Mouse (Mus musculus): ENCODE measurements at regions not wholly inside any gene's neighbourhood (a gene's known extent, or its start where the extent isn't known, plus 50 kb on each side); places are given as distances from the start of the nearest gene placed in this dataset.

DNA sequence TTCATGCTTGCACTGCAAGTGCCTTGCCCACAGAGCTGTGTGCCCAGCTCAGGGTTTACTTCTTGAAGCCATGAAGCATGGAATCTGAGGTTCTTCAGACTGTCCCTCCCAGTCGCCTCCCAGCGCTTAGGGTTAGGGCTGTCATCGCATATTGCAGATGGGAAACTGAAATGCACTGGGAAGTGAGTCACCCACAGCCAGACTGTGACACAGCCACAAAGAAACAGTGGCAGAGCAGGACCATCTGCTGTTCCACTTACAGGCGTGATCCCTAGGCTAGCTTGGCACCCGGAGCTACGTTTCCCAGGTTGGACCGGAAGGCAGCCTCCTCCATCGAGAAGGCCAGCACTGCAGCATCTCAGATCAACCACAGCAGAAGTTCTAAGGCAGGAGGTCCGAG lies 228.7 kb downstream of the Emp1 start:
- Histone ChIP-seq H3K9me3 (replicated peaks; ENCODE audit: control insufficient read depth, low read length) (no peaks in the 10 kb centered on the region), H3K27me3 (ENCODE audit: control insufficient read depth, insufficient read depth, low read length) (no peaks in the 10 kb centered on the region), H3K4me1 (ENCODE audit: control insufficient read depth, insufficient read depth, low read length) (no peaks in the 10 kb centered on the region), H3K4me2 (no peak overlapping the region), H3K36me3 (ENCODE audit: control insufficient read depth, insufficient read depth, low read length) (no peaks in the 10 kb centered on the region), H3K27ac (ENCODE audit: low read depth, low read length) (no peak overlapping the region), H3K4me3 (ENCODE audit: low read depth, low read length) (no peak overlapping the region), H3K9ac (ENCODE audit: low read depth, low read length) (no peak overlapping the region)
- ATAC-seq (replicated peaks; ENCODE audit: insufficient number of reproducible peaks, low FRiP score, low TSS enrichment), result no peak
- WGBS (ENCODE audit: insufficient replicate concordance), result 74% methylated on average over 9 of the region's 9 CpGs

DNA sequence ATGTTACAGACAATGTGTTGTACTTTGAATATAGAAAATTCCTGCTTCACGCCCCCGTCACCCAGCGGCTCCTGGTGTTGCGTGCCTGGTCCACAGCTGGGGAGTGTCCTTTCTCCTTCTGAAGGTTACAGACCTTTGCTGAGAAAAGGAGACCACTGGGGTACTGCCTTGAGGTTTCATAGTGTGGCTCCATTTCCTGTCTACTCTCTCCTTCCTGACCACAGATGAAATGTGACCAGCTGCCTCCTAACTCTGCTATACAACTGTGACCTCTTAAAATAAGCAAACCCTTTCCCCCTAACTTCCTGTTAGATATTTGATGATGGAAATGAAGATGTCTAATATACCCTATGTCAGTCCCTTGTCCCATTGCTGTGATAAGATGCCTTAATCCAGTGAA lies 234.0 kb downstream of the Emp1 start:
- ATAC-seq (replicated peaks; ENCODE audit: insufficient number of reproducible peaks, low FRiP score, low TSS enrichment), result no peak
- H3K36me3 ChIP-seq (ENCODE audit: control insufficient read depth, insufficient read depth, low read length), result no peaks in the 10 kb centered on the region
- H3K27me3 ChIP-seq (ENCODE audit: control insufficient read depth, insufficient read depth, low read length), result no peaks in the 10 kb centered on the region
- H3K27ac ChIP-seq (ENCODE audit: low read depth, low read length), result no peak overlapping the region
- H3K9ac ChIP-seq (ENCODE audit: low read depth, low read length), result no peak overlapping the region
- 85% methylated on average over 4 of the region's 4 CpGs for WGBS (ENCODE audit: insufficient replicate concordance)
- H3K4me2 ChIP-seq, result no peak overlapping the region
- H3K4me1 ChIP-seq (ENCODE audit: control insufficient read depth, insufficient read depth, low read length), result no peaks in the 10 kb centered on the region
- no peak overlapping the region for H3K4me3 ChIP-seq (ENCODE audit: low read depth, low read length)
- no peaks in the 10 kb centered on the region for H3K9me3 ChIP-seq (replicated peaks; ENCODE audit: control insufficient read depth, low read length)

- no peaks in the 10 kb centered on the region for H3K9me3 ChIP-seq (replicated peaks; ENCODE audit: control insufficient read depth, low read length)
- H3K27ac ChIP-seq (ENCODE audit: low read depth, low read length), result no peak overlapping the region
- ATAC-seq (replicated peaks; ENCODE audit: insufficient number of reproducible peaks, low FRiP score, low TSS enrichment), result no peak
- WGBS (ENCODE audit: insufficient replicate concordance), result 63% methylated on average over 3 of the region's 3 CpGs
- H3K4me2 ChIP-seq, result no peak overlapping the region
- H3K27me3 ChIP-seq (ENCODE audit: control insufficient read depth, insufficient read depth, low read length), result no peaks in the 10 kb centered on the region
- no peaks in the 10 kb centered on the region for H3K4me1 ChIP-seq (ENCODE audit: control insufficient read depth, insufficient read depth, low read length)
- no peak overlapping the region for H3K4me3 ChIP-seq (ENCODE audit: low read depth, low read length)
- H3K9ac ChIP-seq (ENCODE audit: low read depth, low read length), result no peak overlapping the region
- H3K36me3 ChIP-seq (ENCODE audit: control insufficient read depth, insufficient read depth, low read length), result no peaks in the 10 kb centered on the region
These were observed 248.3 kb downstream of the Emp1 start for GRCm38 (mm10) chr6:135610504-135611096.

GRCm38 (mm10) chr6:135627928-135628327 lies 265.6 kb downstream of the Emp1 start:
- WGBS (ENCODE audit: insufficient replicate concordance), result 41% methylated on average over 4 of the region's 4 CpGs
- Histone ChIP-seq H3K4me3 (ENCODE audit: low read depth, low read length) (no peak overlapping the region), H3K27me3 (ENCODE audit: control insufficient read depth, insufficient read depth, low read length) (no peaks in the 10 kb centered on the region), H3K9ac (ENCODE audit: low read depth, low read length) (no peak overlapping the region), H3K4me1 (ENCODE audit: control insufficient read depth, insufficient read depth, low read length) (no peaks in the 10 kb centered on the region), H3K4me2 (no peak overlapping the region), H3K9me3 (replicated peaks; ENCODE audit: control insufficient read depth, low read length) (no peaks in the 10 kb centered on the region), H3K27ac (ENCODE audit: low read depth, low read length) (no peak overlapping the region), H3K36me3 (ENCODE audit: control insufficient read depth, insufficient read depth, low read length) (no peaks in the 10 kb centered on the region)
- no peak for ATAC-seq (replicated peaks; ENCODE audit: insufficient number of reproducible peaks, low FRiP score, low TSS enrichment)

GRCm38 (mm10) chr6:135629236-135629635 lies 266.9 kb downstream of the Emp1 start:
- ATAC-seq (replicated peaks; ENCODE audit: insufficient number of reproducible peaks, low FRiP score, low TSS enrichment), result no peak

DNA sequence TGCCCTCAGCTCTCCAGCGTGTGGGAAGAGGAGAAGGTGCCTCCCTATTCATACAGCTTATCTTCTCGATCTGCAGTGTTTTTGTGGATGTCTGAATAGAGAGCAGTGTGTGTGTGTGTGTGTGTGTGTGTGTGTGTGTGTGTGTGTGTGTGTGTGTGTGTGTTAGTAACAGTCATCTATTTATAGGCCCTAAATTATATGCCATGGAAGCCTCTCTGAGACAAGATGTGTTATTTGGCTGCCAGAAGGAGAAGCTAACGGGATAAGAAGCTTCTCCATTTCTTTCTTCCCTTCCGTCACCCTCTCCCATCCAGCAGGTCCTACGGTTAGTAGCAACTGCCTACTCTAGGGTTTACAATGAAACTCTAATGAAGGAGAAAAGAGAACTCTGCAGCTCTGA lies 270.3 kb downstream of the Emp1 start:
- Histone ChIP-seq H3K36me3 (ENCODE audit: control insufficient read depth, insufficient read depth, low read length) (no peaks in the 10 kb centered on the region), H3K9ac (ENCODE audit: low read depth, low read length) (no peak overlapping the region), H3K4me3 (ENCODE audit: low read depth, low read length) (no peak overlapping the region), H3K9me3 (replicated peaks; ENCODE audit: control insufficient read depth, low read length) (no peaks in the 10 kb centered on the region), H3K4me2 (no peak overlapping the region), H3K27me3 (ENCODE audit: control insufficient read depth, insufficient read depth, low read length) (no peaks in the 10 kb centered on the region), H3K27ac (ENCODE audit: low read depth, low read length) (no peak overlapping the region), H3K4me1 (ENCODE audit: control insufficient read depth, insufficient read depth, low read length) (no peaks in the 10 kb centered on the region)
- no peak for ATAC-seq (replicated peaks; ENCODE audit: insufficient number of reproducible peaks, low FRiP score, low TSS enrichment)
- 76% methylated on average over 5 of the region's 5 CpGs for WGBS (ENCODE audit: insufficient replicate concordance)

More at GRCm38 (mm10) chr6:135629236-135629635, 266.9 kb downstream of the Emp1 start:
- H3K27ac ChIP-seq (ENCODE audit: low read depth, low read length), result no peak overlapping the region
- 73% methylated on average over 3 of the region's 3 CpGs for WGBS (ENCODE audit: insufficient replicate concordance)
- H3K4me2 ChIP-seq, result no peak overlapping the region
- no peaks in the 10 kb centered on the region for H3K27me3 ChIP-seq (ENCODE audit: control insufficient read depth, insufficient read depth, low read length)
- H3K9me3 ChIP-seq (replicated peaks; ENCODE audit: control insufficient read depth, low read length), result no peaks in the 10 kb centered on the region
- no peaks in the 10 kb centered on the region for H3K36me3 ChIP-seq (ENCODE audit: control insufficient read depth, insufficient read depth, low read length)
- H3K9ac ChIP-seq (ENCODE audit: low read depth, low read length), result no peak overlapping the region
- no peak overlapping the region for H3K4me3 ChIP-seq (ENCODE audit: low read depth, low read length)
- H3K4me1 ChIP-seq (ENCODE audit: control insufficient read depth, insufficient read depth, low read length), result no peaks in the 10 kb centered on the region

GRCm38 (mm10) chr6:135636648-135637047 lies 274.3 kb downstream of the Emp1 start:
- Histone ChIP-seq H3K9ac (ENCODE audit: low read depth, low read length) (no peak overlapping the region), H3K4me3 (ENCODE audit: low read depth, low read length) (no peak overlapping the region), H3K27ac (ENCODE audit: low read depth, low read length) (no peak overlapping the region), H3K27me3 (ENCODE audit: control insufficient read depth, insufficient read depth, low read length) (no peaks in the 10 kb centered on the region), H3K9me3 (replicated peaks; ENCODE audit: control insufficient read depth, low read length) (no peaks in the 10 kb centered on the region), H3K4me1 (ENCODE audit: control insufficient read depth, insufficient read depth, low read length) (no peaks in the 10 kb centered on the region), H3K4me2 (no peak overlapping the region), H3K36me3 (ENCODE audit: control insufficient read depth, insufficient read depth, low read length) (no peaks in the 10 kb centered on the region)
- ATAC-seq (replicated peaks; ENCODE audit: insufficient number of reproducible peaks, low FRiP score, low TSS enrichment), result no peak
- 71% methylated on average over 8 of the region's 8 CpGs for WGBS (ENCODE audit: insufficient replicate concordance)

- 82% methylated on average over 5 of the region's 5 CpGs for WGBS (ENCODE audit: insufficient replicate concordance)
- Histone ChIP-seq H3K4me2 (no peak overlapping the region), H3K36me3 (ENCODE audit: control insufficient read depth, insufficient read depth, low read length) (no peaks in the 10 kb centered on the region)
These were observed 280.4 kb downstream of the Emp1 start for GRCm38 (mm10) chr6:135642711-135643110.

DNA sequence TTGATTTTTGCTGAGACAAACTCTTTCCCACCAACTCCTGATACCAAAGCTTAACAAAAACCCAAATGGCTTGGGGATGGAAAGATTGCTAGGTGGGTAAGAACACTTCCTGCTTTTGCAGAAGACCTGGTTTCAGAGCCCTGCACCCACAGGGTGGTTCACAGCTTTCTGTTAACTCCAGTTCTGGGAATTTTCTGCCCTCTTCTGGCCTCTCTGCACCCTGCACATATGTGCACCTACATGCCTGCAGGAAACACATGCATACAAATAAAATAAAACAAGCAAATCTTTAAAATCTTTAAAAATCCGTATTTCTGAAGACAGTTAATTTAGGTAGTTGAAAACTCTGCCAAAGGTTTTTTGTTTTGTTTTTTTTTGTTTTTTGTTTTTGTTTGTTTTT lies 283.8 kb downstream of the Emp1 start:
- ATAC-seq (replicated peaks; ENCODE audit: insufficient number of reproducible peaks, low FRiP score, low TSS enrichment), result no peak

More at GRCm38 (mm10) chr6:135642711-135643110, 280.4 kb downstream of the Emp1 start:
- Histone ChIP-seq H3K27ac (ENCODE audit: low read depth, low read length) (no peak overlapping the region), H3K27me3 (ENCODE audit: control insufficient read depth, insufficient read depth, low read length) (no peaks in the 10 kb centered on the region), H3K9ac (ENCODE audit: low read depth, low read length) (no peak overlapping the region), H3K4me1 (ENCODE audit: control insufficient read depth, insufficient read depth, low read length) (no peaks in the 10 kb centered on the region), H3K9me3 (replicated peaks; ENCODE audit: control insufficient read depth, low read length) (no peaks in the 10 kb centered on the region), H3K4me3 (ENCODE audit: low read depth, low read length) (no peak overlapping the region)
- no peak for ATAC-seq (replicated peaks; ENCODE audit: insufficient number of reproducible peaks, low FRiP score, low TSS enrichment)

More for the DNA sequence above, 283.8 kb downstream of the Emp1 start:
- Histone ChIP-seq H3K4me3 (ENCODE audit: low read depth, low read length) (no peak overlapping the region), H3K36me3 (ENCODE audit: control insufficient read depth, insufficient read depth, low read length) (no peaks in the 10 kb centered on the region), H3K4me1 (ENCODE audit: control insufficient read depth, insufficient read depth, low read length) (no peaks in the 10 kb centered on the region), H3K9ac (ENCODE audit: low read depth, low read length) (no peak overlapping the region), H3K9me3 (replicated peaks; ENCODE audit: control insufficient read depth, low read length) (no peaks in the 10 kb centered on the region), H3K4me2 (no peak overlapping the region), H3K27me3 (ENCODE audit: control insufficient read depth, insufficient read depth, low read length) (no peaks in the 10 kb centered on the region), H3K27ac (ENCODE audit: low read depth, low read length) (no peak overlapping the region)
- WGBS (ENCODE audit: insufficient replicate concordance), result 54% methylated on average over 1 of the region's 1 CpGs
